Comparison of ENCODE assay signal across 8 mouse cellular contexts in the genomic region with DNA sequence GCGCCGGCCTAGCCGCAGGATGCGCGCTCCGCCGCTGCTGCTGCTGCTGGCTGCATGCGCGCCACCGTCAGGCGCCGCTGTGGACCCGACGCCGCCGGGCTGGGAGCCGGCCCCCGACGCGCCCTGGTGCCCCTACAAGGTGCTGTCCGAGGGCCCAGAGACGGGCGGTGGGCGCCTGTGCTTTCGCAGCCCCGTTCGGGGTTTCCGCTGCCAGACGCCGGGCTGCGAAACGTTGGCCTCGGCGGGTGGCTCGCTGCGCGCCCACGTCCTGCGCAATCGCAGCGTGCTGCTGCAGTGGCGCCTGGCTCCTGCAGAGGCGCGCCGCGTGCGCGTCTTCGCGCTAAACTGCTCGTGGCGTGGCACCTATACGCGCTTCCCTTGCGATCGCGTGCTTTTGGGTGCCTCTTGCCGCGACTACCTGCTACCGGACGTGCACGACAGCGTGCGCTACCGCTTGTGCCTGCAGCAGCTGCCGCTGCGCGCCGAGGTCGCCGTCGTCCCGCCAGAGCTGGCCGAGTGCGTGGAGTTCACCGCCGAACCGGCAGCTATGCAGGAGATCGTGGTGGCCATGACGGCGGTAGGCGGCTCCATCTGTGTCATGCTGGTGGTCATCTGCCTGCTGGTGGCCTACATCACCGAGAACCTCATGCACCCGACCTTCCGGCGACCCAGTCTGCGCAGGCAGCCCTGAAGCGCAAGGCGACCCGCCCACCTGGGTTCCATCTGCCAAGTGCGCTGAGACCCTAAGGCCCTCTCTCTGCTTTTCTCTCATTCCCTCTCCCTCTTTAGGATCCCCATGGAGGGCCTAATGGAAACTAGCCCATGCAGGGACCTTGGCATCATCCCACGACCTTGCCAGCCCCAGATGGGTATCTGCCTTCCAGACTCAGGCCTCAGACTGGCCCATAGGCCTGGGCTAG. TPM values are rescaled to one million over a fixed set of nuclear protein-coding genes. Genes with fewer than 3 reads are reported as not detected.
DNase-seq lines count a peak whose midpoint lies in the region; ATAC-seq and TF ChIP-seq lines count a peak whose summit lies in the region.

No protein-coding gene starts in this region.

- no peak for DNase-seq in Patski (ENCODE audit: low read depth, low spot score)
- peak; percentile 75 to 78 for DNase-seq in cerebellum, postnatal 14 days
- DNase-seq in frontal cortex, postnatal 36 days (ENCODE audit: low spot score in 2 of 2): peak; percentile 79 to 87
- DNase-seq in left cerebral cortex, adult 8-10 months (ENCODE audit: low spot score in 2 of 2): peak; percentile 71 to 82
- DNase-seq in lung, postnatal 4 days: peak; percentile 75 to 81
- DNase-seq in retina, postnatal 1 day: peak; percentile 85
- peak; percentile 76 to 85 for DNase-seq in thymus, postnatal 36 days

- CTCF ChIA-PET in Patski (lab: Charles Lee): no interaction called here

- peak; percentile 51 for ATAC-seq in Patski
- peak; percentile 88 for ATAC-seq in hindbrain, embryonic 16.5 days

- no peaks in the 10 kb centered on the region for H3K36me3 ChIP-seq in hindbrain, embryonic 16.5 days (ENCODE audit: control insufficient read depth, insufficient read depth, low read length)

- H3K27me3 ChIP-seq in Patski: no peaks in the 10 kb centered on the region
- no peaks in the 10 kb centered on the region for H3K27me3 ChIP-seq in hindbrain, embryonic 16.5 days (replicated peaks; ENCODE audit: control insufficient read depth, insufficient read depth, low read length)

- H3K4me2 ChIP-seq in hindbrain, embryonic 16.5 days (ENCODE audit: low read length): peak overlapping the region; percentile 84

- peak overlapping the region; percentile 96 for H3K27ac ChIP-seq in hindbrain, embryonic 16.5 days (ENCODE audit: low read depth, low read length)

- H3K4me3 ChIP-seq in hindbrain, embryonic 16.5 days (ENCODE audit: low read length): peak overlapping the region; percentile 78

- in situ Hi-C loops in Patski (cut with MboI; ENCODE audit: low pct_unique_long_range_greater_than_20kb): loop anchor here (5.0 kb wide), 1 partner anchor 212 kb away; no protein-coding TSS in a partner anchor

- H3K9ac ChIP-seq in hindbrain, embryonic 16.5 days (ENCODE audit: low read depth, low read length): peak overlapping the region; percentile 95

- H3K9me3 ChIP-seq in hindbrain, embryonic 16.5 days (ENCODE audit: control insufficient read depth, low read length): no peaks in the 10 kb centered on the region

- POLR2A ChIA-PET in Patski (lab: Charles Lee): interaction anchor here (1.0 kb wide), 1 partner anchor 10 kb away, joined by 3 read pairs; no protein-coding TSS in a partner anchor

- peaks cover 25% of the 10 kb centered on the region for H3K4me1 ChIP-seq in hindbrain, embryonic 16.5 days (ENCODE audit: control insufficient read depth, insufficient read depth, low read depth, low read length)

- WGBS in hindbrain, embryonic 16.5 days: under 1% methylated on average over 78 of the region's 92 CpGs

- peak; percentile 69 for TF ChIP-seq CTCF in Patski (IDR thresholded peaks at IDR 0.05)

RNA-seq across cellular contexts. Expression of gene Fndc10, which starts 0.6 kb away (rescaled TPM):
- 7.3 TPM for polyA plus RNA-seq in Patski (2021)
- 14.2 and 15.5 TPM in 2 replicates for polyA plus RNA-seq in hindbrain, embryonic 16.5 days (2015; fragmentation: Nextera tagmentation; extraction: Ambion mirVana)
- 10 to 100 TPM; 31.6 to 37.7 (median 34.7) TPM for total RNA-seq in left cerebral cortex, adult 8-10 months (2022)

RNA-seq across cellular contexts. Expression of gene Ssu72, which starts 9.9 kb away (rescaled TPM):
- polyA plus RNA-seq in Patski (2021): 81.8 TPM
- polyA plus RNA-seq in hindbrain, embryonic 16.5 days (2015; fragmentation: Nextera tagmentation; extraction: Ambion mirVana): 166 and 178 TPM in 2 replicates
- 100 to 1,000 TPM in 2 of 4 experiments, 10 to 100 TPM in 2; 91.0 to 111 (median 98.8) TPM for total RNA-seq in left cerebral cortex, adult 8-10 months (2022)

RNA-seq across cellular contexts. Expression of gene Mib2, which starts 25.7 kb away (rescaled TPM):
- polyA plus RNA-seq in Patski (2021): 39.5 TPM
- polyA plus RNA-seq in hindbrain, embryonic 16.5 days (2015; fragmentation: Nextera tagmentation; extraction: Ambion mirVana): 54.4 and 55.7 TPM in 2 replicates
- 100 to 1,000 TPM; 108 to 124 (median 117) TPM for total RNA-seq in left cerebral cortex, adult 8-10 months (2022)

RNA-seq across cellular contexts. Expression of gene Tmem240, which starts 39.9 kb away (rescaled TPM):
- polyA plus RNA-seq in Patski (2021): 1.4 TPM
- polyA plus RNA-seq in hindbrain, embryonic 16.5 days (2015; fragmentation: Nextera tagmentation; extraction: Ambion mirVana): 17.4 and 22.2 TPM in 2 replicates
- total RNA-seq in left cerebral cortex, adult 8-10 months (2022): 10 to 100 TPM; 43.9 to 53.3 (median 48.9) TPM

RNA-seq across cellular contexts. Expression of gene Mmp23, which starts 41.6 kb away (rescaled TPM):
- polyA plus RNA-seq in Patski (2021): 4.1 TPM
- polyA plus RNA-seq in hindbrain, embryonic 16.5 days (2015; fragmentation: Nextera tagmentation; extraction: Ambion mirVana): 2.9 and 5.3 TPM in 2 replicates
- 1 to 10 TPM in 3 of 4 experiments, under 1 TPM in 1; 0.99 to 2.8 (median 2.1) TPM for total RNA-seq in left cerebral cortex, adult 8-10 months (2022)
